8 mouse cellular contexts compared by ENCODE assay signal in the genomic region with DNA sequence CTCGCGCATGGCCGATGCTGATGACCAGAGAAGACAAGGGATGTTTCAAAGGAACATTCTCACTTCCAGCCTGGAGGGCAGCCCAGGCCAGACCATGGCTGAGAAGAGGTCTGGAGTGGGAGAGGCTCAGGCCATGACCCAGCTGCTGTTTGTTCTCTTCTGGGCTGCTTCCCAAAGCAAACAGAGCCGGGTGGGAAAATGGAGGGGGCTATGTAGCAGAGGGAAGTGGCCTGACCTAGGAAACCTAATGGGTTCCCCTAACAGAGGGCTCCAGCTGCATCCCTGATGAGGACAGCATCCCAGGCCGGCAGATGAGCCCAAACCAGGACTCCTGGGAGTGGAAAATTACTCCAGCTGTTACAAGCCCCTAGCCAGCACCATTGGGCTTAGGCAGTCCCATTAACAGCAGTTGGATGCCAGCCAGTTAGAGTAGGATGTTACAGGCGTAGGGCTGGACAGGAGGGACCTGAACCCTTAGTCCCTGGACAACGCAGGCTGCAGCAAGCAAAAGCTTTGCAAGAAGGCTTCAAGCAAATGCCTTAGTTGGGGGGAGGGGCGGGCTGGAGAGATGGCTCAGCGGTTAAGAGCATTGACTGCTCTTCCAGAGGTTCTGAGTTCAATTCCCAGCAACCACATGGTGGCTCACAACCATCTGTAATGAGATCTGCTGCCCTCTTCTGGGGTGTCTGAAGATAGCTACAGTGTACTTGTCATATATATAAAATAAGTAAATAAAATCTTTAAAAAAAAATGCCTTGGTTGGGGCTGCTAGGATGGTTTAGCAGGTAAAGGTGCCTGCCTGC. TPM values are rescaled to one million over a fixed set of nuclear protein-coding genes. Genes with fewer than 3 reads are reported as not detected.
DNase-seq lines count a peak whose midpoint lies in the region; ATAC-seq lines count a peak whose summit lies in the region.

No protein-coding gene starts in this region.

- H3K9ac ChIP-seq in forebrain, embryonic 14.5 days (ENCODE audit: low read length) = no peak overlapping the region

- no peak overlapping the region for H3K4me2 ChIP-seq in forebrain, embryonic 14.5 days (ENCODE audit: low read length)

- 0 out of 2 replicates have a peak overlapping the region, but pooled peaks have one; percentile 37 for H3K27ac ChIP-seq in forebrain, embryonic 10.5 days
- no peak overlapping the region for H3K27ac ChIP-seq in forebrain, embryonic 14.5 days (ENCODE audit: low read depth, low read length)
- 0 out of 2 replicates have a peak overlapping the region, but pooled peaks have one; percentile 35 for H3K27ac ChIP-seq in embryonic facial prominence, embryonic 10.5 days (replicated peaks)

- no peak for DNase-seq in forebrain, embryonic 10.5 days (ENCODE audit: extremely low spot score, low spot score)
- DNase-seq in forebrain, embryonic 14.5 days (ENCODE audit: low spot score) = no peak
- DNase-seq in embryonic facial prominence, embryonic 10.5 days (ENCODE audit: low spot score) = no peak
- peak; percentile 83 to 87 for DNase-seq in heart, postnatal 14 days
- DNase-seq in kidney, postnatal 25 days = peak; percentile 80 to 91
- DNase-seq in mesoderm, embryonic 11.5 days (ENCODE audit: low read depth, low spot score) = peak; percentile 42
- no peak for DNase-seq in B cell, adult 2 months
- DNase-seq in spleen, postnatal 14 days (ENCODE audit: low spot score in 2 of 2) = no peak

- H3K4me3 ChIP-seq in forebrain, embryonic 10.5 days = no peak overlapping the region
- no peak overlapping the region for H3K4me3 ChIP-seq in forebrain, embryonic 14.5 days (ENCODE audit: low read depth, low read length)
- H3K4me3 ChIP-seq in embryonic facial prominence, embryonic 10.5 days = no peak overlapping the region

- no peak for ATAC-seq in forebrain, embryonic 14.5 days

- H3K9me3 ChIP-seq in forebrain, embryonic 10.5 days = no peaks in the 10 kb centered on the region
- H3K9me3 ChIP-seq in forebrain, embryonic 14.5 days (replicated peaks; ENCODE audit: control insufficient read depth, low read length) = no peaks in the 10 kb centered on the region
- no peaks in the 10 kb centered on the region for H3K9me3 ChIP-seq in embryonic facial prominence, embryonic 10.5 days

- H3K4me1 ChIP-seq in forebrain, embryonic 10.5 days = peaks cover 60% of the 10 kb centered on the region
- H3K4me1 ChIP-seq in forebrain, embryonic 14.5 days (ENCODE audit: control insufficient read depth, insufficient read depth, low read length) = peaks cover 7% of the 10 kb centered on the region; the same call in 1 of the 2 replicates
- peaks cover 72% of the 10 kb centered on the region for H3K4me1 ChIP-seq in embryonic facial prominence, embryonic 10.5 days

- H3K36me3 ChIP-seq in forebrain, embryonic 10.5 days (replicated peaks) = no peaks in the 10 kb centered on the region; the same call in 1 of the 2 replicates
- no peaks in the 10 kb centered on the region for H3K36me3 ChIP-seq in forebrain, embryonic 14.5 days (ENCODE audit: control insufficient read depth, insufficient read depth, low read length)
- 0 out of 2 replicates have a peak, but pooled peaks cover 4% of the 10 kb centered on the region for H3K36me3 ChIP-seq in embryonic facial prominence, embryonic 10.5 days (replicated peaks)

- 77% methylated on average over 9 of the region's 9 CpGs for WGBS in forebrain, embryonic 10.5 days
- WGBS in forebrain, embryonic 14.5 days = 74% methylated on average over 9 of the region's 9 CpGs
- WGBS in embryonic facial prominence, embryonic 10.5 days = 71% methylated on average over 9 of the region's 9 CpGs

- peaks cover 38% of the 10 kb centered on the region for H3K27me3 ChIP-seq in forebrain, embryonic 10.5 days (ENCODE audit: poor library complexity, severe bottlenecking)
- peaks cover 7% of the 10 kb centered on the region; the same call in 1 of the 2 replicates for H3K27me3 ChIP-seq in forebrain, embryonic 14.5 days (replicated peaks; ENCODE audit: control insufficient read depth, insufficient read depth, low read length)
- peaks cover 19% of the 10 kb centered on the region for H3K27me3 ChIP-seq in embryonic facial prominence, embryonic 10.5 days (replicated peaks; ENCODE audit: low read depth, poor library complexity, severe bottlenecking)

- intact Hi-C loops in heart, postnatal 14 days (cut with DNase I) = no loop called here

RNA-seq across cellular contexts. Expression of a gene that starts 6.3 kb away (rescaled TPM):
- 27.2 and 29.1 TPM in 2 replicates for polyA plus RNA-seq in forebrain, embryonic 10.5 days (2016; fragmentation: Nextera tagmentation; extraction: Ambion mirVana)
- 33.3 and 50.8 TPM in 2 replicates for polyA plus RNA-seq in forebrain, embryonic 14.5 days (2014; fragmentation: Nextera tagmentation; extraction: Ambion mirVana)
- polyA plus RNA-seq in embryonic facial prominence, embryonic 10.5 days (2016; fragmentation: Nextera tagmentation; extraction: Ambion mirVana) = 45.8 and 52.6 TPM in 2 replicates
- total RNA-seq in heart, postnatal 14 days (2021) = 100 to 1,000 TPM; 232 to 245 TPM

RNA-seq across cellular contexts. Expression of a gene that starts 23.4 kb away (rescaled TPM):
- 18.7 and 20.5 TPM in 2 replicates for polyA plus RNA-seq in forebrain, embryonic 10.5 days (2016; fragmentation: Nextera tagmentation; extraction: Ambion mirVana)
- 14.5 and 16.3 TPM in 2 replicates for polyA plus RNA-seq in forebrain, embryonic 14.5 days (2014; fragmentation: Nextera tagmentation; extraction: Ambion mirVana)
- polyA plus RNA-seq in embryonic facial prominence, embryonic 10.5 days (2016; fragmentation: Nextera tagmentation; extraction: Ambion mirVana) = 34.1 and 34.9 TPM in 2 replicates
- 10 to 100 TPM; 19.1 to 19.9 TPM for total RNA-seq in heart, postnatal 14 days (2021)

RNA-seq across cellular contexts. Expression of a gene that starts 24.2 kb away (rescaled TPM):
- 37.5 and 37.6 TPM in 2 replicates for polyA plus RNA-seq in forebrain, embryonic 10.5 days (2016; fragmentation: Nextera tagmentation; extraction: Ambion mirVana)
- polyA plus RNA-seq in forebrain, embryonic 14.5 days (2014; fragmentation: Nextera tagmentation; extraction: Ambion mirVana) = 16.1 and 20.8 TPM in 2 replicates
- polyA plus RNA-seq in embryonic facial prominence, embryonic 10.5 days (2016; fragmentation: Nextera tagmentation; extraction: Ambion mirVana) = 61.4 and 67.0 TPM in 2 replicates
- total RNA-seq in heart, postnatal 14 days (2021) = 10 to 100 TPM; 34.6 to 38.3 TPM

RNA-seq across cellular contexts. Expression of a gene that starts 35.4 kb away (rescaled TPM):
- polyA plus RNA-seq in forebrain, embryonic 10.5 days (2016; fragmentation: Nextera tagmentation; extraction: Ambion mirVana) = 46.7 and 47.5 TPM in 2 replicates
- polyA plus RNA-seq in forebrain, embryonic 14.5 days (2014; fragmentation: Nextera tagmentation; extraction: Ambion mirVana) = 55.1 and 81.9 TPM in 2 replicates
- polyA plus RNA-seq in embryonic facial prominence, embryonic 10.5 days (2016; fragmentation: Nextera tagmentation; extraction: Ambion mirVana) = 14.0 and 14.2 TPM in 2 replicates
- total RNA-seq in heart, postnatal 14 days (2021) = 1 to 10 TPM; 1.2 to 1.8 TPM

RNA-seq across cellular contexts. Expression of a gene that starts 50.3 kb away (rescaled TPM):
- polyA plus RNA-seq in forebrain, embryonic 10.5 days (2016; fragmentation: Nextera tagmentation; extraction: Ambion mirVana) = 122 and 125 TPM in 2 replicates
- 99.6 and 109 TPM in 2 replicates for polyA plus RNA-seq in forebrain, embryonic 14.5 days (2014; fragmentation: Nextera tagmentation; extraction: Ambion mirVana)
- polyA plus RNA-seq in embryonic facial prominence, embryonic 10.5 days (2016; fragmentation: Nextera tagmentation; extraction: Ambion mirVana) = 150 and 156 TPM in 2 replicates
- 10 to 100 TPM; 36.2 to 36.4 TPM for total RNA-seq in heart, postnatal 14 days (2021)

Comparison
In these comparisons a context has a peak if more than half of its experiments do, and no peak if none do; other contexts are left out.
1. DNase-seq: peak in heart, postnatal 14 days (2 of 2), kidney, postnatal 25 days (2 of 2) and mesoderm, embryonic 11.5 days (single experiment); none in forebrain, embryonic 10.5 days (single experiment), forebrain, embryonic 14.5 days (single experiment), embryonic facial prominence, embryonic 10.5 days (single experiment), B cell, adult 2 months (0 of 2) and spleen, postnatal 14 days (0 of 2).